Mouse (Mus musculus) embryonic stem cell, embryonic (primary cell): Measurements from ENCODE around the gene Wipf1.

Experiments used
- CTCF ChIA-PET, 4 experiments: fragments of 300-600 bp in 2 of 4; fragments of 350-600 bp in 2 of 4; sonication (Branson Sonifier 250); formaldehyde crosslinking; loops; one replicate each; lab custom pipeline; 2022; ENCODE audit warnings: inconsistent platforms in 2 of 4; lab: Charles Lee
- POLR2A ChIA-PET, 4 experiments: fragments of 300-600 bp in 2 of 4; fragments of 350-600 bp in 2 of 4; sonication (Branson Sonifier 250); formaldehyde crosslinking; loops; one replicate each; lab custom pipeline; 2022; ENCODE audit warnings: antibody characterized with exemption in 4 of 4, inconsistent platforms in 1 of 4; lab: Charles Lee

The Wipf1 gene

DNA sequence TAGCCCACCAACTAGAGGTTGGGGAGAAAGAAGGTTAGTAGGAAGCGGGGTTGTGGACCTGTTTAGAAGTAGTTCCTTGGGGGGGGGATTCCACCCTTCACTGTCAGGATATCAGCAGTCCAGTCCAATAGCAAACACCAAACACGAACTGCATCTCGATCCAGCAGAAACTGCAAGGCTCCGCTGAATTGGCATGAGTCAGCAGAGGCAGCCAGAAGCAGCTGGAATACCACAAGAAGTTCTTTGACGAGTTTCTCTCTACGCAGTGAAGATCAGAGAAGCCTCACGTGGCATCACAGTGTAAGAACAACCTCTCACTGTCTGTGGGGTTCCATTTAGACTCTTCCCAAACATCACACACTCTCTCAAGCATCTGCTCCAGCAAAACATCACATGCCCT lies 124.6 kb downstream of the Wipf1 start:
- CTCF ChIA-PET, result no interaction called here
- POLR2A ChIA-PET, result interaction anchor here in 3 of 4 experiments (0.6 to 3.3 kb wide), 4 partner anchors 19 to 92 kb away, joined by 3 to 18 read pairs (median 4); partner anchors contain the start of genes Cir1 (in 1 of the 3) and Gpr155 (in 1 of the 3)

GRCm38 (mm10) chr2:73404442-73404841 lies 125.1 kb downstream of the Wipf1 start:
- ChIA-PET CTCF (interaction anchor here in 2 of 4 experiments (0.6 kb wide), 2 partner anchors 42 to 80 kb away, joined by 3 read pairs; no protein-coding TSS in a partner anchor), POLR2A (interaction anchor here in 3 of 4 experiments (0.6 to 3.3 kb wide), 5 partner anchors 18 to 91 kb away, joined by 3 to 18 read pairs (median 4); partner anchors contain the start of genes Gpr155 (in 2 of the 3) and Cir1 (in 1 of the 3))

DNA sequence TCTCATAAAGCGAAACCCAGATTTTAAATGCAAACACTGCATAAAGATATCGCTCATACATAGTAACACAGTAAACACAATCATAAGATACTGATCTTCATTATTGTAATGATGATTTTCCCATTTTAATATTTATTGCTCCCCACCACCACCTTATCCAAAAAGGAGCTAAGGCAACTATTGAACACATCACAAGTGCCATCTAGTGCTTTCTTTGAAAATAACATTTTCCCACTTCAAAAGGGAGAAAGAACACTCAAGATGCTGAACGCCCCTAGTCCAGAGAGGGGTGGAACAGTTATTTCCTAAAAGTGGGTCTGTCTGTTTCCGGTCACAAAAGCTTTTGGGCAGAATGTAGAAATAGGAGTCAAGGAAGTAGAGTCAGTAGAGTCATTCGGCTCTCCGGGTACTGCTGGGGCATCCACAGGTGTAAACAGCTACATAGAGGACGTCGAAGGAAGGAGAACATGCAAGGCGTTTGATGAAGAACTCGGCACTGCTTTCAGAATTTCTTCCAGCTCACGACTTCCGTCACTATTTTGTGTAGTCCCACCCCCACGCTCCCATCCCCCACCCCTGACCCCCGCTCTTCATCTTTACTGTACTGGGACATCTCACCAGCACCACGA lies 126.0 kb downstream of the Wipf1 start:
- CTCF ChIA-PET, result interaction anchor here in 3 of 4 experiments (0.6 to 0.7 kb wide), 4 partner anchors 23 to 1328 kb away, joined by 3 read pairs; no protein-coding TSS in a partner anchor
- POLR2A ChIA-PET, result interaction anchor here in 2 of 4 experiments (0.5 to 3.3 kb wide), 5 partner anchors 17 to 467 kb away, joined by 3 to 18 read pairs (median 4); partner anchors contain the start of genes Gpr155 (in 2 of the 2) and Cir1 (in 1 of the 2)

DNA sequence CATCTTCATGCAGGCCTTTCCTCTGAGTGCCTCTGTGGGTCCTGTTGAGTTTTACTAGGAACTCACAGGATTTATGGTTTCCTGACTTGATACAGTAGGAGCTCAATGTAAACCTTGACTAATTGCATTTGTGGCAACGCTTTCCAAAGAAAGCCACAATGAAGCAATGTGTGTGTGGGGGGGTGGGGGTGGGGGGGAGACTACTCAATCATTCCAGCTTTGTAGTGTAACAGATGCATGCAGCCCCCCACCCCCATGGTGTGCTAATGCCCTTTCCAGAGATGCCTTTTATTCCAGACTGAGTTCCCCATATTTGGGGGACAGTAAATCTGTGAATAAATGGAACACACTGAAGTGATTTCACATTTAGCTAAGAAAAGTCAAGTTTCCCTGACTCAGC lies 127.8 kb downstream of the Wipf1 start:
- CTCF ChIA-PET, result interaction anchor here in 2 of 4 experiments (0.6 to 0.7 kb wide), 2 partner anchors 90 to 897 kb away, joined by 3 to 5 read pairs; partner anchors contain the start of gene Scrn3 (in 1 of the 2)
- POLR2A ChIA-PET, result interaction anchor here in 3 of 4 experiments (0.6 to 1.9 kb wide), 7 partner anchors 10 to 1053 kb away, joined by 3 to 9 read pairs (median 5); partner anchors contain the start of gene Gpr155 (in 2 of the 3)

DNA sequence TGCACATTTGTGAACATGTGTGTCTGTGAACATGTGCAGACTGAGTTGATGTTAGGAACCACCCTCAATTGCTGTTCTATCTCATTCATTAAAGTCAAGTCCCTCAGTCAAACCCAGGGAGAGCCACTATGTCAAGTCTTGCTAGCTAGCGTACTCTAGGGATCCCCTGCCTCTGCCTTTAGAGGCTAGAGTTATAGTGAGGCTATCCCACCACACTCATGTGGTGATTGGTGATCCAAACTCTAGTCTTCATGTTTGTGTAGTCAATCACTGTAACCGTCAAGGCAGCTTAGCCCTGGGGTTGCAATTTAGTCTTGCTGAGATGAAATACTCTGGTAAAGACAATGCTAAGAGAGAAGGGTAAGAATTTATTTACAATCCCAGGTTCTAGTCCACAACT lies 132.1 kb downstream of the Wipf1 start:
- ChIA-PET POLR2A (interaction anchor here in 3 of 4 experiments (0.5 to 2.7 kb wide), 5 partner anchors 9 to 11 kb away, joined by 3 to 13 read pairs (median 4); partner anchors contain the start of gene Gpr155 (in 3 of the 3)), CTCF (interaction anchor here in 1 of 4 experiments (1.0 kb wide), 1 partner anchor 11 kb away, joined by 3 read pairs; the partner anchor contains the start of gene Gpr155)

- POLR2A ChIA-PET, result interaction anchor here in 1 of 4 experiments (1.1 kb wide), 1 partner anchor 10 kb away, joined by 6 read pairs; the partner anchor contains the start of gene Gpr155
Observed at GRCm38 (mm10) chr2:73396828-73397325, 132.7 kb downstream of the Wipf1 start.

GRCm38 (mm10) chr2:73395516-73395915 lies 134.0 kb downstream of the Wipf1 start:
- CTCF ChIA-PET, result interaction anchor here in 1 of 4 experiments (0.6 to 1.2 kb wide), 2 partner anchors 9 to 173 kb away, joined by 3 to 4 read pairs; partner anchors contain the start of gene Gpr155
- POLR2A ChIA-PET, result no interaction called here

More at GRCm38 (mm10) chr2:73396828-73397325, 132.7 kb downstream of the Wipf1 start:
- CTCF ChIA-PET, result interaction anchor here in 2 of 4 experiments (1.0 to 1.2 kb wide), 2 partner anchors 10 kb away, joined by 3 to 4 read pairs; partner anchors contain the start of gene Gpr155 (in 2 of the 2)

GRCm38 (mm10) chr2:73394476-73394875 lies 135.1 kb downstream of the Wipf1 start:
- POLR2A ChIA-PET, result interaction anchor here in 1 of 4 experiments (0.9 to 2.1 kb wide), 2 partner anchors 82 to 128 kb away, joined by 3 to 5 read pairs; partner anchors contain the start of genes Cir1 and Scrn3
- CTCF ChIA-PET, result no interaction called here

DNA sequence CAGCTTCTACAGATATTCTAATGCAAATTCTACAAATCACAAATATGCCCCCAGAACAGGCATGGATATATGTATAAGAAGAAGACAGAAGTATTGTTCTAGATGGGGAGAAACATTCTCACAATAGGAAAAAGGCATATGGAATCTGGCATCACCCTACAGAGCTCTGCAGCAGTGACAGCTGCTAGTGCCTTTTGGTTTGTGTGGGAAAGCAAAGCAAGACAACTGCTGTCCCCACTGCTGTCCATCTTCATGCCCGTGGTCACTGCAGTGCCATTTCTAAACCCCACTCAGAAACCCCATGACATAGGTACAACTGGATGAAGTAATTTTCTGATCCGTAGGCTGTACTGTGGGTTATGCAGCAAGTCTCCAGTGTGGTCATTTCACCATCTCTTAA lies 136.8 kb downstream of the Wipf1 start:
- ChIA-PET POLR2A (interaction anchor here in 1 of 4 experiments (2.1 kb wide), 1 partner anchor 129 kb away, joined by 5 read pairs; no protein-coding TSS in a partner anchor), CTCF (no interaction called here)

DNA sequence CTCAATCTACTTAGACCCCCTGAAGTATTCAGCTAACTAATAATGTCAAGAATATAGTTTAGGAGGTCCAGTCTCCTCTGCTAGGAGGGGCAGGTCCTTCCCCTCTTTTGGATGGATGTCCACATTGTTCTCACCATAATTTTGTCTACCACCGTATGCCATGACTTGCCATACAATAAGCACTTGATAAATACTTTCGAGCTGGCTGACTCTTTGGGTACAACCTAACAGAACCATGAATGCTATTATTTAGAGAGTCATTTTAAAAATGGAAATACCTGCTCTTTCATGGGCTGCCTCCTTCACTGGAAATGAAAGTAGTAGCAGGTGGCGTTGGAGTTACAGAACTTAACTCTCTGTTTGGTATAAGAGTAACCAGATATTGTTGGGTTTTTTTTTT lies 139.6 kb downstream of the Wipf1 start:
- CTCF ChIA-PET, result no interaction called here
- POLR2A ChIA-PET, result interaction anchor here in 1 of 4 experiments (0.7 kb wide), 1 partner anchor 53 kb away, joined by 5 read pairs; no protein-coding TSS in a partner anchor

DNA sequence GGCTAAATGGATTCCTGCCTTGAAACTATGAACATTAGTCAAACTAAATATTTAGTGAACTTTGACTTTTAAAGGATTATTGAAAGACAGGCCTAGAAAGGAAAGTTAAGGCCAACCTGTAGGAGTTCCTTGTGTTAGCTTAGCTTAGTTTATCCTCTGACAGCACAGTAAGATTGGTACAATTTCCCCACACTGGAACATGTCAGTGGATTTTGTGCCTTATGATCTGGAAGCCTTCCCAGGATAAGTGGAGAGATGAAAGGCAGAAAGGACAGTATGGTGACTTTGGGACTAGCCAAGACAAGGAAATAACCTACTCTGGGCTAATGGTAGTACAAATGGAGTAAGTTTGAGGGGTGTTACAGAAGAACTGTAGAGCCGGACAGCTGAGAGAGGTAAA lies 141.7 kb downstream of the Wipf1 start:
- ChIA-PET CTCF (no interaction called here), POLR2A (interaction anchor here in 3 of 4 experiments (0.6 to 2.9 kb wide), 12 partner anchors 9 to 1855 kb away, joined by 3 to 13 read pairs (median 5); no protein-coding TSS in a partner anchor)

DNA sequence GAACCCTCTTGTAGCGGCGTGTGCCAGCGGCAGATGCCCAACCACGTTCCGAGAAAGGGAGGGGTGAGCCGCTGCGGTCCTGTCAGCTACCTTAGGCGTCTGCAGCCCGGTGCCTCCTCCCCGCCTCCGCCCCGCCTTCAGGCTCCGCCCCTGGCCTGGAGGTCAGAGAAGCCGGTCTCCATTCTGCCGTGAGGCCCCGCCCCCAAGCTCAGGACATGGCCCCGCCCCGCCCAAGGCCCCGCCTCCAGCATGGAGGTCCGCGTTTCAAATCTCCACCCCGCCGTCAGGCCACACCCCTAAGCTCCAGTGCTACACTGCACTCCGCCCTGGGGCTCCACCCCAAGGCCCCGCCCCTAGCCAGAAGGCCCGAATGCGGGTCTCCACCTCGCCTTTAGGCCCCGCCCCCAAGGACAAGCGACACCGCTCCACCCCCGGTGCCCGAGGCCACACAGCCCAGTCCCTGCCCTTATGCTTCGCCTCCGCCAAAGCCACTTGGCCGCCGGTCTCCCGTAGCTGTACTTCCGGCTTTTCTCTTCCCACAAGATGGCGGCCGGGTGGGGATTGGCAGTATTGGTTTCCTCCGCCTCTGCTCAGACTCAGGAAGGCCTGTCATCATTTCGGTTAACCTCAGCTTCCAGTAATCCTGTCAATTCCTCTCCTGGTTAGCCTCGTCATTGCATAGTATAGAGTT lies 143.0 kb downstream of the Wipf1 start, which contains the start of gene Gpr155:
Gene Gpr155 (minus strand): TSS at position 217 of the 691 bp plus-strand sequence.
- POLR2A ChIA-PET, result interaction anchor here in 3 of 4 experiments (0.6 to 2.9 kb wide), 54 partner anchors 9 to 1513 kb away, joined by 3 to 27 read pairs (median 4); partner anchors contain the start of genes Cir1 (in 3 of the 3), Scrn3 (in 3 of the 3), Atf2 (in 1 of the 3) and Cdca7 (in 1 of the 3)
- CTCF ChIA-PET, result interaction anchor here in 2 of 4 experiments (0.6 to 1.1 kb wide), 7 partner anchors 10 to 1088 kb away, joined by 3 to 4 read pairs (median 3); no protein-coding TSS in a partner anchor

DNA sequence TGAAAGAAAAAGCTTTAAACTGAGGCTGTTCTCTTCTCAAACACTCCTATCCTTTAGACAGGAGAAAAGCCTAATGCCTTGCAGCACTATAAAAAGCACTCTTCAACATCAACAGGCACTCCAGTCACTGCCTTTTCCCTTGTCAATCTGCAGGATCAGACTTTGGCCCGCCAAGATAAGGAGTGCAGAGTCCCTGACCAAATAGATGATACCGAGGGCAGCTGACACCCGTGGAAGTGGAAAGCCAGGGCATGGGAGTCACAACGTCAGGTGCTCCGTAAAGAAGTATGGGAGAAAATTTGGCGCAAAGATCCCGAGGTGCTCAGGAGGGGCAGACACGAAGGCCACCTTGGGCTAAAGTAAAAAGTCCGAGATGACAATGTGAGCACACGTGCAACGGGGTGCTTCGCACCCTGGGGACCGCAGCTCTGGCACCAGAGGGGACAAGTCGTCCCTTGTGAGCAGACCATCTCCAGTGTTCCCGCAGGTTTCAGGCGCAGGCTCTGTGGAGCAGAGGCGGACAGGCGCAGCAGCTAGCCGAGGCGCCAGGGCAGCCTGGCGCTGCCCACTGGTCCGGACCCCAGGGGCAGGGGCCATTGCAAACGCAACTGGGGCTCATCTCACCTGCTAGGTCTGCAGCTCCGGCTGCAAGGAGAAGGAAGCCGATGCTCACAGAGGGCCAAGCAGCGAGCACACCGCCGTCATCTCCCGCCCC lies 143.7 kb downstream of the Wipf1 start:
- ChIA-PET CTCF (interaction anchor here in 1 of 4 experiments (0.8 to 1.1 kb wide), 6 partner anchors 10 to 1087 kb away, joined by 3 to 4 read pairs (median 4); no protein-coding TSS in a partner anchor), POLR2A (interaction anchor here in 3 of 4 experiments (0.6 to 2.9 kb wide), 43 partner anchors 8 to 1513 kb away, joined by 3 to 27 read pairs (median 4); partner anchors contain the start of genes Cir1 (in 3 of the 3), Scrn3 (in 3 of the 3), Atf2 (in 1 of the 3) and Pdk1 (in 1 of the 3))

DNA sequence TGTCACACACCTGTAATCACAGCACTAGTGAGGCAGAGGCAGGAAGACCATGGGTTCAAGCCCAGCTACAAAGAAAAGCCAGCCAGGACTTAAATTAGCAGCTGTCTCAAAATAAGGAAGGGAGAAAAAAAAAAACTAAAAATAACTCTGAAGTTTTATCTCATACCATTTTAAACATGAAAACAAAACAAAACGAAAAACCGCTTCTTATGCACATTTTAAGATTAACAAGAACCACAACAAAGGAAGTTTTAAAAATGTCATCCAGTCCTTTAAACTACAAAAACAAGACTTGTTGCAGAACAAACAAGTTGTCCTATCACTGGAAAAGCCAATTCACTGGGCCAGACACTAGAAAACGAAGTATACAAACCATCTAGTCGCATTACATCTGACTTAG lies 144.4 kb downstream of the Wipf1 start:
- POLR2A ChIA-PET, result interaction anchor here in 3 of 4 experiments (1.4 to 2.6 kb wide), 7 partner anchors 10 to 177 kb away, joined by 3 to 27 read pairs (median 12); partner anchors contain the start of genes Cir1 (in 2 of the 3) and Scrn3 (in 2 of the 3)
- CTCF ChIA-PET, result no interaction called here

DNA sequence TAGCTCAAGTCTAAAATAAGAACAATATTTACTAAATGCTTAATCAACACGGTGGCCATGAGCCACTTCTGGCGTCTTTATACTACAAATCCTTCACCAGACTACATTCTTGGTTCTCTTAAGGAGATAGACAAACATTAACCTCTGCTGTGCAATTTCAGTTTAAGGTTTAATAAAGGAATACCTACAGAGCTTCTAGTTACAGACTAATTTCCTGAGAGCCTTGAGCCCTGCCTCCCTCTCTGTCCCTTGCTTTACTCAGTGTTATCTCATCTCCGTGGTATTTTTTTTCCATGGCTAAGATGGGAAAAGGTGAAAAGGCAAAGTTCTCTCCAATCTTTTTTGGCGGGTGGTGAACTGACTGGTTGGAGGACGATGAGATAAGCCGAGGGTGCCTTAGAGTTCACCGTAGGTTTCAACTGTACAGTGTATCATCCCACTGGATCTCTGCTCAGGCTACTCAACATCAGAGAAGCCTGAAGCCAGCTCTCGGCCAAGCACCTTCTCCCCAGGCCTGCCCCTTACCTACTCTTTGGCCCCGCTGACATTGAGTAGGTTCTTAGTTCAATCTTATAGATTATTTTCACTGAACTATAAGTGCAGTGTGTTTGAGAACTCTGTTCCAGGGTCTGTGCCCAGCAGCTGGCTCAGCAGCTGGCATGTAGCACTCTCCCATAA lies 149.1 kb downstream of the Wipf1 start:
- ChIA-PET POLR2A (interaction anchor here in 2 of 4 experiments (1.2 to 1.6 kb wide), 2 partner anchors 13 to 68 kb away, joined by 3 to 4 read pairs; partner anchors contain the start of genes Cir1 (in 1 of the 2) and Scrn3 (in 1 of the 2)), CTCF (no interaction called here)

DNA sequence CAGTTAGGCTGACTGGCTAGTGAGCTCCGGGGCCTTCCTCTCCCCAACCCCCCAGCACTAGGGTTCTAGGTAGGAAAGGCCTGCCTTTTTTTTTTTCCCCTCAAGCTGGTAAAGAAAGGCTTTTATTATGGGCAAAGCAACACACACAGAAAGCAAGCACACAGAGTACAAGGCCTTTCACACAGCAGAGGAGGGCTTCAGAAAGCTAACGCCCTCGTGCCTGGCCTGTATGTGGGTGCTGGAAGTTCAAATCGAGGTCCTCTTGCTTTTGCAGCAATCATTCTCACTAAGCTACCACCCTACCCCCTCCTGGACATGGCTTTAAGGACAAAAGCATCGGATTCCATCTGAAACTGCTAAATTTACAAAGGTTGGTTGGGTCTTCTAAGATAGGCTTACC lies 149.9 kb downstream of the Wipf1 start:
- POLR2A ChIA-PET, result interaction anchor here in 2 of 4 experiments (0.9 to 1.6 kb wide), 3 partner anchors 10 to 67 kb away, joined by 3 to 4 read pairs (median 3); partner anchors contain the start of genes Cir1 (in 1 of the 2) and Scrn3 (in 1 of the 2)
- CTCF ChIA-PET, result no interaction called here
